Mouse (Mus musculus) limb, embryonic 10.5 days (tissue): ENCODE data around the gene Zfpm1. TPM values are rescaled to one million over a fixed set of nuclear protein-coding genes. Genes with fewer than 3 reads are reported as not detected.

Experiments
- DNase-seq: peaks from one replicate; pipeline ENCODE4 v3.0.0-alpha.2; 2017; ENCODE audit warnings: low spot score
- H3K27ac ChIP-seq: fragments of 300-500 bp; sonication (generic); 2 replicates; pipeline ENCODE4 v1.5.1; 2016; ENCODE audit warnings: mild to moderate bottlenecking
- H3K27me3 ChIP-seq: fragments of 300-500 bp; sonication (generic); 2 replicates; pipeline ENCODE4 v1.6.1; 2016; ENCODE audit warnings: low read depth, mild to moderate bottlenecking; ENCODE audit not compliant: poor library complexity, severe bottlenecking
- H3K36me3 ChIP-seq: fragments of 300-500 bp; sonication (generic); 2 replicates; pipeline ENCODE4 v1.6.1; 2016; ENCODE audit warnings: mild to moderate bottlenecking, moderate library complexity
- H3K4me1 ChIP-seq: fragments of 300-500 bp; sonication (generic); 2 replicates; pipeline ENCODE4 v1.6.1; 2016
- H3K4me3 ChIP-seq: fragments of 300-500 bp; sonication (generic); 2 replicates; pipeline ENCODE4 v1.5.1; 2016; ENCODE audit warnings: mild to moderate bottlenecking, moderate library complexity
- H3K9me3 ChIP-seq: fragments of 300-500 bp; sonication (generic); replicated peaks from 2 replicates; pipeline ENCODE4 v1.6.1; 2016; ENCODE audit warnings: mild to moderate bottlenecking
- WGBS: fragments of 180-500 bp; shearing (Covaris S2); methylation state at CpG from one replicate; pipeline ENCODE4 v1.1.7; 2016; 5-methylcytosine and 5-hydroxymethylcytosine counted together
- polyA plus RNA-seq: library from polyadenylated mRNA; unstranded; fragments of >200 nt; fragmentation: Nextera tagmentation; extraction: Ambion mirVana; gene quantifications from 2 replicates; pipeline ENCODE4 v1.2.1, GENCODE M21; 2016

Gene Zfpm1
- polyA plus RNA-seq, 1 experiment from 2014 or later, result 1.3 TPM

GRCm38 (mm10) chr8:122291549-122291948 lies 9.6 kb downstream of the Zfpm1 start:
- no peaks in the 10 kb centered on the region for H3K36me3 ChIP-seq
- H3K27ac ChIP-seq, result 0 out of 2 replicates have a peak overlapping the region, but pooled peaks have one; percentile 1
- peaks cover 11% of the 10 kb centered on the region for H3K27me3 ChIP-seq
- H3K4me3 ChIP-seq, result no peak overlapping the region
- DNase-seq, result no peak
- 63% methylated on average over 10 of the region's 10 CpGs for WGBS
- no peaks in the 10 kb centered on the region for H3K9me3 ChIP-seq
- H3K4me1 ChIP-seq, result peaks cover 53% of the 10 kb centered on the region

- H3K27me3 ChIP-seq, result peaks cover 2% of the 10 kb centered on the region; the same call in 1 of the 2 replicates
- DNase-seq, result no peak
- H3K4me1 ChIP-seq, result peaks cover 72% of the 10 kb centered on the region
- no peak overlapping the region for H3K4me3 ChIP-seq
- peak overlapping the region; percentile 61; the same call in 1 of the 2 replicates for H3K27ac ChIP-seq
- 73% methylated on average over 10 of the region's 10 CpGs for WGBS
- no peaks in the 10 kb centered on the region for H3K9me3 ChIP-seq
- H3K36me3 ChIP-seq, result no peaks in the 10 kb centered on the region
Measured at GRCm38 (mm10) chr8:122293484-122293883, 11.5 kb downstream of the Zfpm1 start.

GRCm38 (mm10) chr8:122294273-122294683 lies 12.3 kb downstream of the Zfpm1 start:
- H3K36me3 ChIP-seq, result no peaks in the 10 kb centered on the region
- peak; percentile 72 for DNase-seq
- no peaks in the 10 kb centered on the region for H3K9me3 ChIP-seq
- no peaks in the 10 kb centered on the region; the same call in 1 of the 2 replicates for H3K27me3 ChIP-seq
- H3K4me1 ChIP-seq, result peaks cover 80% of the 10 kb centered on the region
- WGBS, result under 1% methylated on average over 7 of the region's 7 CpGs
- H3K27ac ChIP-seq, result peak overlapping the region; percentile 61
- H3K4me3 ChIP-seq, result no peak overlapping the region

- Histone ChIP-seq H3K27ac (0 out of 2 replicates have a peak overlapping the region, but pooled peaks have one; percentile 16), H3K4me1 (peaks cover 87% of the 10 kb centered on the region)
Measured at GRCm38 (mm10) chr8:122295389-122295788, 13.4 kb downstream of the Zfpm1 start.

GRCm38 (mm10) chr8:122296173-122297001 lies 14.4 kb downstream of the Zfpm1 start:
- no peaks in the 10 kb centered on the region for H3K36me3 ChIP-seq
- no peaks in the 10 kb centered on the region; the same call in 1 of the 2 replicates for H3K27me3 ChIP-seq
- peaks cover 79% of the 10 kb centered on the region for H3K4me1 ChIP-seq
- 31% methylated on average over 24 of the region's 24 CpGs for WGBS
- H3K27ac ChIP-seq, result peak overlapping the region; percentile 67
- peak; percentile 41 for DNase-seq
- no peaks in the 10 kb centered on the region for H3K9me3 ChIP-seq
- no peak overlapping the region for H3K4me3 ChIP-seq

More at GRCm38 (mm10) chr8:122295389-122295788, 13.4 kb downstream of the Zfpm1 start:
- H3K36me3 ChIP-seq, result no peaks in the 10 kb centered on the region
- WGBS, result 72% methylated on average over 9 of the region's 9 CpGs
- H3K27me3 ChIP-seq, result no peaks in the 10 kb centered on the region; the same call in 1 of the 2 replicates
- no peak for DNase-seq
- H3K4me3 ChIP-seq, result no peak overlapping the region
- H3K9me3 ChIP-seq, result no peaks in the 10 kb centered on the region

- no peak for DNase-seq
- H3K27ac ChIP-seq, result 0 out of 2 replicates have a peak overlapping the region, but pooled peaks have one; percentile 6
- 58% methylated on average over 16 of the region's 16 CpGs for WGBS
Measured at GRCm38 (mm10) chr8:122299581-122300254, 17.8 kb downstream of the Zfpm1 start.

GRCm38 (mm10) chr8:122301081-122301480 lies 19.1 kb downstream of the Zfpm1 start:
- no peaks in the 10 kb centered on the region; the same call in 1 of the 2 replicates for H3K27me3 ChIP-seq
- H3K4me3 ChIP-seq, result no peak overlapping the region
- peaks cover 66% of the 10 kb centered on the region for H3K4me1 ChIP-seq
- no peak for DNase-seq
- WGBS, result 88% methylated on average over 13 of the region's 13 CpGs
- H3K9me3 ChIP-seq, result no peaks in the 10 kb centered on the region
- no peaks in the 10 kb centered on the region for H3K36me3 ChIP-seq
- H3K27ac ChIP-seq, result no peak overlapping the region

More at GRCm38 (mm10) chr8:122299581-122300254, 17.8 kb downstream of the Zfpm1 start:
- peaks cover 78% of the 10 kb centered on the region for H3K4me1 ChIP-seq
- no peak overlapping the region for H3K4me3 ChIP-seq
- no peaks in the 10 kb centered on the region for H3K9me3 ChIP-seq
- H3K36me3 ChIP-seq, result no peaks in the 10 kb centered on the region
- no peaks in the 10 kb centered on the region; the same call in 1 of the 2 replicates for H3K27me3 ChIP-seq

- H3K4me3 ChIP-seq, result no peak overlapping the region
- 89% methylated on average over 5 of the region's 5 CpGs for WGBS
- peaks cover 58% of the 10 kb centered on the region for H3K4me1 ChIP-seq
- H3K27me3 ChIP-seq, result no peaks in the 10 kb centered on the region
- no peak for DNase-seq
- H3K9me3 ChIP-seq, result no peaks in the 10 kb centered on the region
- peak overlapping the region; percentile 31; the same call in 1 of the 2 replicates for H3K27ac ChIP-seq
- H3K36me3 ChIP-seq, result no peaks in the 10 kb centered on the region
Measured at GRCm38 (mm10) chr8:122301866-122302265, 19.9 kb downstream of the Zfpm1 start.

GRCm38 (mm10) chr8:122303451-122303850 lies 21.5 kb downstream of the Zfpm1 start:
- peaks cover 46% of the 10 kb centered on the region for H3K4me1 ChIP-seq
- H3K9me3 ChIP-seq, result no peaks in the 10 kb centered on the region
- H3K27ac ChIP-seq, result no peak overlapping the region
- H3K4me3 ChIP-seq, result no peak overlapping the region
- WGBS, result 67% methylated on average over 6 of the region's 6 CpGs
- no peaks in the 10 kb centered on the region for H3K27me3 ChIP-seq
- no peak for DNase-seq
- H3K36me3 ChIP-seq, result peaks cover 2% of the 10 kb centered on the region; the same call in 1 of the 2 replicates

- peaks cover 2% of the 10 kb centered on the region; the same call in 1 of the 2 replicates for H3K36me3 ChIP-seq
- no peaks in the 10 kb centered on the region for H3K27me3 ChIP-seq
- WGBS, result 41% methylated on average over 3 of the region's 3 CpGs
- no peak overlapping the region for H3K27ac ChIP-seq
- DNase-seq, result no peak
- H3K4me3 ChIP-seq, result no peak overlapping the region
- H3K4me1 ChIP-seq, result peaks cover 40% of the 10 kb centered on the region
- H3K9me3 ChIP-seq, result no peaks in the 10 kb centered on the region
Measured at GRCm38 (mm10) chr8:122304058-122304457, 22.1 kb downstream of the Zfpm1 start.

GRCm38 (mm10) chr8:122306660-122307399 lies 24.9 kb downstream of the Zfpm1 start:
- WGBS, result 89% methylated on average over 26 of the region's 26 CpGs
- peaks cover 2% of the 10 kb centered on the region; the same call in 1 of the 2 replicates for H3K36me3 ChIP-seq
- H3K27ac ChIP-seq, result peak overlapping the region; percentile 9; the same call in 1 of the 2 replicates

GRCm38 (mm10) chr8:122307836-122308235 lies 25.9 kb downstream of the Zfpm1 start:
- H3K36me3 ChIP-seq, result peaks cover 2% of the 10 kb centered on the region; the same call in 1 of the 2 replicates
- no peaks in the 10 kb centered on the region for H3K27me3 ChIP-seq
- no peak overlapping the region for H3K4me3 ChIP-seq
- no peaks in the 10 kb centered on the region for H3K9me3 ChIP-seq
- DNase-seq, result no peak
- whole genome bisulfite sequencing, result 88% methylated on average over 8 of the region's 8 CpGs
- H3K27ac ChIP-seq, result no peak overlapping the region
- peaks cover 23% of the 10 kb centered on the region for H3K4me1 ChIP-seq

More at GRCm38 (mm10) chr8:122306660-122307399, 24.9 kb downstream of the Zfpm1 start:
- Histone ChIP-seq H3K9me3 (no peaks in the 10 kb centered on the region), H3K4me1 (peaks cover 28% of the 10 kb centered on the region), H3K27me3 (no peaks in the 10 kb centered on the region), H3K4me3 (no peak overlapping the region)
- DNase-seq, result no peak
